Mouse (Mus musculus) retina, adult 2 months (tissue): ENCODE measurements around the gene Tnrc6b.

ENCODE experiments used
- DNase-seq: peaks from one replicate; pipeline ENCODE4 v3.0.0-alpha.2; 2012; ENCODE audit warnings: low read depth, low spot score

Tnrc6b gene

GRCm38 (mm10) chr15:80969371-80969770, 258.3 kb downstream of the Tnrc6b start:
- DNase-seq: no peak

GRCm38 (mm10) chr15:80974311-80974710, 263.2 kb downstream of the Tnrc6b start:
- no peak for DNase-seq

- DNase-seq: no peak
Measured at GRCm38 (mm10) chr15:80975666-80976065, 264.6 kb downstream of the Tnrc6b start.

- peak; percentile 75 for DNase-seq
Measured at GRCm38 (mm10) chr15:80977620-80978334, 266.7 kb downstream of the Tnrc6b start, which contains the start of gene Sgsm3. TSS of gene Sgsm3 (plus strand) at chr15:80977765.

GRCm38 (mm10) chr15:80979611-80980010, 268.5 kb downstream of the Tnrc6b start:
- no peak for DNase-seq

GRCm38 (mm10) chr15:80981176-80981575, 270.1 kb downstream of the Tnrc6b start:
- DNase-seq: no peak

- no peak for DNase-seq
Measured at GRCm38 (mm10) chr15:80983264-80983663, 272.2 kb downstream of the Tnrc6b start.

GRCm38 (mm10) chr15:80988331-80988730, 277.2 kb downstream of the Tnrc6b start:
- DNase-seq: peak; percentile 32

GRCm38 (mm10) chr15:80989712-80990111, 278.6 kb downstream of the Tnrc6b start:
- no peak for DNase-seq
